Mouse (Mus musculus): Measurements from ENCODE around the gene Daam1. TPM values are rescaled to one million over a fixed set of nuclear protein-coding genes. Genes with fewer than 3 reads are reported as not detected.
A peak's percentile ranks its signal among the peaks of the same experiment; 100 is the strongest.

The Daam1 gene
- total RNA-seq, 2 experiments from 2014 or later: 12.3 to 14.6 TPM

DNA sequence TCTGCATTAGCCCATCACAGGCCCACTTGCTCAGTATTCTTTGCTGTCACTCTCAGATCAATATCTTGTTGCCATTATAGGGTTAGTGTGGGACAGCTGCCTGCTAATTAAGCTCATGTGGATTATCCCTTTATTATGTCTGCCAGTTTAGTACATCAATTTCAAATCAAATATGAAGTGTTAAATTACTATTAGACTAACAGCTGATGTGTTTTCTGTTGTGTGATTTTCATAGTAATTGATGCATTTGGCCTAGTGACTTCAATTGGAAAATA is 25.5 kb downstream of the Daam1 start:
- no peak for ATAC-seq (ENCODE audit: poor library complexity, severe bottlenecking)

DNA sequence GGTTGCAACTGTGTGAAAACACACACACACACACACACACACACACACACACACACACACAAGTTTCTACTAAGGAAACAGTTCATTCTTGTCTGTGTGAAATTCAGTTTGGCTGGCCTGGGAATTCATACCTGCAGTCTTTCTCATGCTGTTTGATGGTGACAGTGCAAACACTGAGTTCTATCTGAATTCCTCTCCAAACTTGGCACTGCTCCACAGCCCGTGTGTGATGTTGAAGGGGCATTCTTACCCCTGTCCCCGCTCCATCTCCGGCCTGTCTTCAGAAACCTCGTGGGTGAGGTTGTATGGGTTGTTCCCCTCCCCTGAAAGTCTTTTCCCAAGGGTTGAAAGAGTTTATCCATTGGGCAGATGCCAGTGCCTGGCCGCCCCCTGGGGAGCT is 28.2 kb downstream of the Daam1 start:
- no peak for ATAC-seq (ENCODE audit: poor library complexity, severe bottlenecking)

DNA sequence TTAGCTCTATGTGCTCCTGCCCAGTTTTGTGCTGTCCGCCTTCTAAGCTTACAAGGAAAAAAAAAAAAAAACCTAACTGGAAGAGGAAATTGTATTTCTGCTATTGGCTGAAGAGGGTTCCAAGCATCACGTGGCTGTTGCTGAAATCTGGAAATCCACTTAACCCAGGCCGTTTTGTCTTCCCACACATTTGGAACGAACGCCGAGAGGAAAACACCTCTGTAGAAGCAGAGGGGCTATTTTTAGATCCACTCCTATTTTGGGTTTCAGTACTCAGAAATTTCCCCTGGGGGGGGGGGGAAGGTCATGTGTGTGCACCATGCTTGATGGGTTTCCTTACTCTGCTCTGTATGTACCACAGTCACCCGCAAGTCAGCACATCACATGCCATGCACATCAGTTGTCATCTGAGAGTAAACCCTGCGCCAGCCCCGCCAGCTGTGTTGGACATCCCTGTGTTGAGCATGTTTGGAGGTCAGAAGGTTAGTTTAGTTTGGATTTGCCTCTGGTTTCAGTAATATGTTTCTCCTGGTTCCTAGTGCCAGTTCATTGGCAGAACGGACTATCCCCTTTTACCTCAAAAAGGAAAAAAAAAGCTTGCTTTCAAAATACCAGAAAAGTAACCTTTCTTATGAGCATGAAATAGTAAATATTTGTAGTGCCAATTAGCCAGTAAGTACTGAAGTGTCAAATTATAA is 33.1 kb downstream of the Daam1 start:
- no peak for ATAC-seq (ENCODE audit: poor library complexity, severe bottlenecking)

DNA sequence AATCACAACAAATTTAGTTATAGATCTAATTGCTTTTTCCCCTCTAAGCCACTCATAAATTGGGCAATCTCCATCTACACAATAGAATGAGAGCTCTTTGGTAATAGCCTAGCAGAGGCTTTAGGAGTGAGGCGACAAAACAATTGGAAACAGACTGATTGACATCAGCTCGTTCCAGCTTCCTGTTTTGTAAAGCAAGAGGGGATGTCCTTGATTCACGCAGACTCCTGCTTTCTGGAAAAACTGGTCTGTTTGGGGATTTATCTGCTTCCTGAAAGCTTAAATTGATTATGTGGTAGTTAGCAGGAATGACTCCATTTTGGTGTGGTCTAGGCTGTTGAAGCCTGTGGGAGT is 33.6 kb downstream of the Daam1 start:
- no peak for ATAC-seq (ENCODE audit: poor library complexity, severe bottlenecking)

DNA sequence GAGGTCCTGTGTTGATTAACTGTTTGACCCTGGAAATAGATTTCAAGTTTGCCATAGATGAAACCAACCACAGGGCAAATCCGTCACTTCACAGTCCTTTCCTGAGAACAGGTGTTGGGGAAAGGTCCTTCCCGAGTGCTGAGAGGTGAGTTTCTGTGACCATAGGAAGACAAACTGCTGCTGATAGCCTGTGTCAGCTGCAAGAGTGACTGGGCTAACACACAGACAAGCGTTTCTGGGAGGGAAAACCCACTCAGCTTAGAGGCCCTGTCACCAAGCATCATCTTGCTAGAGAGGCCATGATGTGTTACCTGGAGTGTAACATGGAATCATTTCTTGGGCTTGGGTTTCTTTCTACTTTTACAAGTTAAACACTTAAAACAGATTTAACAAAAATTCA is 35.1 kb downstream of the Daam1 start:
- no peak for ATAC-seq (ENCODE audit: poor library complexity, severe bottlenecking)

DNA sequence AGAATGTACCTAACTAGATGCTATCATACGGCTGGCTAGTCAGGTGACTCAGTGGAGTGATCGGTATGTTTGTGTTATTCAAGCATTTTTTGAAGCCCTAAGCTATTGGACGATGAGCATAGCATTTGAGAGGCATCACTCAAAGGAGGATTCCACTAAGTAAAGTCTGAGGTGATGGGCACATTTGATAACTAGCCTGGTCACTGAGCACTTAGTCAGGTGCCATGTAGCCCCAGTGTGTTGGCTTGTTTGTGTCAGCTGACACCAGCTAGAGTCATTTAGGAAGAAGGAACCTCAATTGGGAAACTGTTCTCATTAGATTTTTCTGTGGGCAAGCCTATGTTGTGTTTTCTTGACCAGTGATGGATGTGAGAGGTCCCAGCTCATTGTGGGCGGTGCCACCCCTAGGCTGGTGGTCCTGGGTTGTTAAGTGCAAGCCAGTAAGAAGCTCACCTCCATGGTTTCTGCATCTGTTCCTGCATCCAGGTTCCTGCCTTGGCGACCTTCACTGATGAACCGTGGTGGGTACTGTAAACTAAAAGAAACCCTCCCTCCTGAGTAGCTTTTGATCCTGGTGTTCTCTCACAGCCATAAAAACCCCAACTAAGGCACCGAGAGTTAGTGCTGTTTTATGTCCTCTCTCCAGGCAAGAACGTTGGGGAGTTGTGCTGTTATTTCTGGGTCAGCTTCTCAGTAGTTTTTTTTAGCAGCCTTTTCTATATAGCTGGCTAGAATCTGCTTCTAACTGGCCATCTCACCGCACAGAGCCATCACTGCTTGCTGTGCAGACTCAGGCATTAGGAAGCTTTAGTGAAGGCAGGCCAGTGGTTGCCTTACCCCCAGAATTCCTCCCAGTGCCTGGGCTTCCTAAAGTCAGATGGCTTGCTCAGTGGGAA is 36.7 kb downstream of the Daam1 start:
- no peak for ATAC-seq (ENCODE audit: poor library complexity, severe bottlenecking)

DNA sequence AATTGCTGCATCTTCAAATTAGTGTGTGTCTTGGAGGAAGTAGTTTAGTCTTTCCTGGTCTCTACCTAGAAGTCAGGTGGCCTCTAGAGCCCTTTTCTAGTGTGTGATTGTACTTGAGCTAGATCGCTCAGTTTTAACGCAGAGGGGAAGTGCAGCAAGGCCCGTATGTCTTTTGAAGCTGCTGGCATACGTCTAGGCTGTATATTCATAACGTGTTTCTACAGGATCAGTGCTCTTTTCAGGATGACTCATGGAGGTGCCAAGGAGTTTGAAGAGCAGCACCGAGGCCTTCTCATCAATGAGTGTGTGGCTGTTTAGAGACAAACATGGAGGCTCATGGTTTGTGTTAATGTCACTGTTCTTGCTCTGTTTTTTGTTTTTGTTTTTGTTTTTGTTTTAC is 39.8 kb downstream of the Daam1 start:
- no peak for ATAC-seq (ENCODE audit: poor library complexity, severe bottlenecking)

DNA sequence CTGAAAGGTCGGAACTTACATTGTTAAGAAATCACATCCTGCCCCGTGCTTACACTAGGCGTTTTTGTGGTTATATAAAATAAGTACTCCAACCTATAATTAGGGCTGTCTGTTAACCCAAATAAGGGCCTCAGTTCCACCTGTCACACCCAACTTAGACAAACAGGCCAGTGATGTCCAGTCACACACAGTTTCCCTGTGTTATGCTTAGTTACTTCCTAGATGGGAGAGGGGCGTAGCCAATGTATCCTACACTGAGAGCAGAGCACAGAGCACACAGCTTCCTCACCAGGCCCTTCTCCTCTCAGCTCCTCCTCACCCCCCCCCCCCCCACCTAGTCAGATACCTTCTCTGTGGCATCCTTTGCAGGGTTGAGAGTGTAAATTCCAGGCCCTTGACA is 41.5 kb downstream of the Daam1 start:
- peak; percentile 54 for ATAC-seq (ENCODE audit: poor library complexity, severe bottlenecking)

DNA sequence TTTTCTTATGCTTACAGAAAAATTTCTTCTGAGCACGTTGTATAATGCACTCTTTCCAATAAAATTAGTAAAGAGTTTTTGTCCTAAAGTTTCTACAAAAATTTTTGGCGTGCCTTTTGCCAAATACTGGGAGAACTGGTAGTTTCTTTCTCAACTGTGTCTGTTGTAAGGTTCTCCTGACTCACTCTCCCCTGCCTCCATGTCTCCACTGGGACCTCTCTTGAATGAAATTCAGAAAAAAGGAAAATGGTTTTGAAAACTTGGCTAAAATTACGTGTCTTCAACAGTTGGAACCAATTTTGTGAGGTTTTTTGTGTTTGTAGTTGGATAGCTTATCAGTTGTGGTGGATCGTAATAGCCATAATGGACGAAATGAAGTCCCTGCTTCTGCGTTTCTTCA is 43.7 kb downstream of the Daam1 start:
- ATAC-seq (ENCODE audit: poor library complexity, severe bottlenecking): no peak

DNA sequence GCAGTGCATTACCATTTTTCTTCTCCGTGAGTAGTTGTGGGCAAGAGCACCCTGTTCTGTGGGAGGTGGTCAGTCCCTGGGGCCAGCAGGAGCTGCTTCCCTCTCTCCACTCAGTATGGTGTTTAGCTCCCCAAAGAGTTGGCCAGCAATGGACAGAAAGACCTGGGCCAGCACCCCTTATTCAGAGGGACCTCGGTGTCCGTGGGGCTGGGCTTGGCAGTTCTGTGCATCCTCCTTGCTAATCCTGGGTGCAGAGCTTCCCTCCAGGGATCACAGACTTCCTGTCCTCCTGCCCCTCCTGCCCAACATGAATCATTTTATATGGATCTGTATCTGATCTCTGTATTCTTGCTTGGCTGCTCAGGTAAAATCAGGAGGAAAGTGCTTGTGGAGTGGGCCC is 44.1 kb downstream of the Daam1 start:
- ATAC-seq (ENCODE audit: poor library complexity, severe bottlenecking): no peak

DNA sequence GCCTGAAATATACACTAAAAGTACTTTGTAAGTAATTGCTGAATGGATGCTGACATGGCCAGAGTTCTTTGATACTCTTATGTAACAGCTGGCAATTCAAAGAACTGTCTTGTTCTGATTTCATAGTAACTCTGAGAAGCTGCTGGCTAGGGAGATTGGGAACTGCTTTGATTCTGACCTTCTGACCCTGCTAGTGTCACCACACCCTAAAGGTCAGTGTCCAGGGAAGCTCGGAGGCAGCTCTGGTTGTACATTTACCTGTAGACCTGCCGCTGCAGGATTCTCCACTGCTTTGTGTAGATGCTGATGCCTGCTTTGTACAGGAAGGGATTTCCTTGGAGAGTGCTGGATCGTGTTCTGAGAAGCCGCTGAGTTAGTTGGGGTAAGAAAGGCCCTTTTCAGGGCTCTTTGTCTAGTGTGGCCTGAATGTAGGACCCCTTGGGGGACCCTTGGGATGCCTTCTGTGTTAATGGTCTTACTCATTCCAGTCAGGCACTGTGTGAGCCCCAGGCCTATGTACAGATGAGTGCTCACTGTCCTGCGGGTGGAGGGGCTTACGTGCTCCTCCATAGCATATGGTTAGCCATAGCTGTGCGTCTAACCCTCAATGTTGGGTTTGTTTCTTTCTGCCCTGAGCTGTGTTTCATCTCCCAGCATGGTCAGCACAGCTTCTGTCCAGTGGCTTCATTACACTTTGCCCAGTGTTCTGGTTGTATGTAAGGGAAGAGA is 45.0 kb downstream of the Daam1 start:
- no peak for ATAC-seq (ENCODE audit: poor library complexity, severe bottlenecking)

DNA sequence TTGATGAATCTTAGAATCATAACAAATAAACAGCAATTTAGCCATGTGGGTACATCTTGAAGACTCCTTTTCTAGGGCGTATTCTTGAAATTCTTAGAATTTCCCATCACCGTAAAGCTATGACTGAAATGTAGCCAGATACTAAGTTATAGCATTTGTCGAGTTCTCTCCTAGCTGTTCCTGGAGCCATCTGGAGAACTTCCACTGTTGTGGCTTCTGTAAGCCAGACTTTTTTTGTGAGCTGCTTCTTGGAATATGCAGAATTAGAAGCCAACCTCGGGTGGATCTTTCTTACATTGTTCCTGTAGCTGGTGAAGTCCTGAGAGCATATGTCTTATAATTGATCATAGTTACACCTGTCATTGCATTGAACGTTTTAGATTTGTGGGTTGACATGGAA is 50.1 kb downstream of the Daam1 start:
- no peak for ATAC-seq (ENCODE audit: poor library complexity, severe bottlenecking)

DNA sequence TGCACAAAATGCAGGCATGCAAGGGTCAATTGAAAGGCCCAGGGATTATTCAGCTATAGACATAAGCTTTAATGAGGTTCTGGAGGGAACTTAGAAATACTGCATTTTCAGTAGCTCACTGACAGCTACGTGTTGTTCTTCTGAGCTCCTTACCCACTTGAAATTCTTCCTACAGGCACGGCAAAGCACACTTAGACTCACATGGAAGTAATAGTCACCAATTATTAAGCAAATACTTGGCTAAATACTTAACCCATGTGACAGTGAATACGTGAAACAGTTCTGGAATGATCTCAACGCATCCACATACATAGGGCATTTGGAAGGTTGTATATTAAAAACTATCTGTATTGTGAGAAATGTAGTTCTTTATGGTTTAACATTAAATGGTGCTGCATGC is 50.6 kb downstream of the Daam1 start:
- ATAC-seq (ENCODE audit: poor library complexity, severe bottlenecking): no peak

DNA sequence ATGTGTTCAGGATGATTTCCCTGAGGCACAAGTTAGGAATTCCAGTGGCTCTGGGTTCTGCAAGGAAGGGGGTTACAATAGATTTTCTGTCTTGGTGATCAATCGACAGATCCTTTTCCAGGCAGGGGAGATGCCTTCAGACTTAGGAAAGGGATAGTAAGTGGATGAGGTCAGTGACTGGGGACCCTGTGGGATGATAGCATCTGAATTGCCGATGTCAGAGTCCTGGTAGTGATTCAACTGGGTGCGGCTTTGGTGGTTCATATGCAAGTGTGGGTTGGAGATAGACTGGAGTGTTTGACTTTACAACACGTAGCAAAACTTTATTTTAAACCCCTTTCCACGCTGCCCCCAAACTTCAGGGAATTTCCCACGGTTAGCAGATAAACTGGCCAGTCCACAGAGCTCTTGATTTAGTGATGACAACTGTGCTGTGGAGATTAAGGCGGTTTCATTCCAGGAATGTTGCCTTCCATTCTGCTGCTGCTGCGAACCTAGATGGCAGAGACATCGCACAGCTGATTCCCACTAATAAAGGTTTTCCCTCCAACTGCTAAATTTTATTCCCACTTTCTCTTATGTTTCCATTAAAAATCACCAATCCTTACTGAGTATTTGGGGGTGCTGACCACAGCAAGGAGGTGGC is 52.3 kb downstream of the Daam1 start:
- no peak for ATAC-seq (ENCODE audit: poor library complexity, severe bottlenecking)

DNA sequence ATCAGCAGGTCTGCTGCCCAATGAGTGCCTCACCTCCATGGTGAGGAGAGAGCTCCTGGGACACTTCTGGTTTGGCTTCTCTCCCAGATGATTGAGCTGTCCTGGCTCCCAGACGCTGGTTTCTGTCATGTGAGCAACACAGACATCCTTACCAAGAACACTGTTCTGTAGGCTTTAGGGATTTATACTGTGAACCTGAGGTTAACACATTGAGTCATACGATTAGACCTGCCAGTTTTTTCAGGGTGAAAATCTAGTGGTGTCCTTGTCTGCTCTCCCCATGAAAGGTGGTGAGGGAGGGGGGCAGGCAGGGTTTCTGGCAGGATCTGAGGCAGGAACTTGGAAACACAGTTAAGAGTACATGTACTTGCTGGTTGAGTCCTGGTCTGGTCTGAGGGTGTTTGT is 54.3 kb downstream of the Daam1 start:
- no peak for ATAC-seq (ENCODE audit: poor library complexity, severe bottlenecking)

DNA sequence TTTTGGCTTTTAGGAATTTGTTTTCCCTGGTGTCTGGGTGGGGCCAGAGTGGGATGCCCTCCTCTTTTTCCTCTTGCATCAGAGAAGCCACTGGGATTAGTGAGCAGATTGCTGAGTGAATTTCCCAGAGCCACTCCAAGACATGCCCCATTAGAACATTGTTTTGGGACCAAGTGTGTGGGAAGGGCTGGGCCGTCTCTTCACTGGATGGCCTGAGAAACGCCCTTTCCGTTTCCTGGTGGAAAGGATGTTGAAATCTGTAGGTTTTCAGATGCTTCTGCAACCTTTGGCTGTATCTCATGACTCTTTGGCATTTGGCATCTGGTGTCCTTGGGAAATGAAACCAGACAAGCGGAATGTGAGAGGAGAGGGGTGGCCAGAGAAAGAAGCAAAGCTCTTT is 54.8 kb downstream of the Daam1 start:
- ATAC-seq (ENCODE audit: poor library complexity, severe bottlenecking): peak; percentile 76

DNA sequence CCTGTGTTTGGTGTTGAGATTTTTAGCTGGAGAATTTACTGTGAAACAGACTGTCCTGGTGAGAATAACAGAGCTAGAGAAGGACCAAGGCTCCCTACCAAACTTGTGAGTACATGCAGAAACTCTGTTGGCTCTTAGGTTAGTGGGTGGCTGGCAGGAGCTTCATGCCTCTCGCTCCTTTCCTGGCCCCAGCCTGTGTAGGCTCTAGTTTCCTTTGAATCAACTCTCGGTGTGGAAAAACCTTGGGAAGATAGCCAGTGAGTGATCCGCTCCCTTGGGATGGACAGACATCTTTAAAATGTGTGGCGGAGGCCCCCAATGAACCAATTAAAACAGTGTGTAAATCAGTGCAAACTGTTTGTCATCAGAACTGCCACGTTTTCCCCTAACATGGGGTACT is 55.5 kb downstream of the Daam1 start:
- ATAC-seq (ENCODE audit: poor library complexity, severe bottlenecking): no peak

DNA sequence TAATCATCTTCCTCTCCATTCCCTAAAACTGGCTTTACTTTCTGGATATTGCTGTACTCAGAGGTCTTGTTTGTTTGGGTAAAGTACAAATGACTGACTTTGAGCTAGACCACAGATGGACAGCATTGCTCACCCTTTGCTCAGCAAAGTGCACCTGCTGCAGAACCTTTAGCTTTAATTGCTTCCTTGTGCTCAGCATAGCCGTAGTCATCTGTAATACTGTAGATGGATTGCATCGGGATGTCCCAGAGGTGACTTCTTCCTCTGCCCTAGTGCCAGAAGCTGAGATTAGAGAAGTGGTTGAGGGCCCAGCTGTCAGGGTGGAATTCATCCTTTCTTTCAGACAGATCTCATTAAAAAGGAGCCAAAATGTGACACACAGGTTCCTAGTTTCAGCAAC is 56.1 kb downstream of the Daam1 start:
- ATAC-seq (ENCODE audit: poor library complexity, severe bottlenecking): peak; percentile 28

DNA sequence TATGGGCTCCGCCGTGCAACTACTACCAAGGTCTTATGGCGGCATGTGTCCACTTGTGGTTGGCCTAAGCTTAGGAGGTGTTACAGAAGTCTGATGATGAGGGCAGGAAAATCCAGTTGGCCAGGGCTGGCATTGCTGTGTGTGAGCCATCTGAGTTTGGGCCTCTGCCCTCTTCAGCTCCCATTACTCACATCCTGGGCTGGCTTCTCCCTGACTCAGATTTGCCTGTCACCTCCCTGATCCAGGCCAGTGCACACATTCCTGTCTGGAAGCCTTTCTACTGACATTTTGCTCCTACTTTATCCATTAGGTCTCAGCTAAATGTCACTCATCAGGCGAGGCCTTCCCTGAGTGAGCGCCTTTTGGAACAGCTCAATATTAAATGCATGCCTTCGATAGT is 57.5 kb downstream of the Daam1 start:
- ATAC-seq (ENCODE audit: poor library complexity, severe bottlenecking): no peak

DNA sequence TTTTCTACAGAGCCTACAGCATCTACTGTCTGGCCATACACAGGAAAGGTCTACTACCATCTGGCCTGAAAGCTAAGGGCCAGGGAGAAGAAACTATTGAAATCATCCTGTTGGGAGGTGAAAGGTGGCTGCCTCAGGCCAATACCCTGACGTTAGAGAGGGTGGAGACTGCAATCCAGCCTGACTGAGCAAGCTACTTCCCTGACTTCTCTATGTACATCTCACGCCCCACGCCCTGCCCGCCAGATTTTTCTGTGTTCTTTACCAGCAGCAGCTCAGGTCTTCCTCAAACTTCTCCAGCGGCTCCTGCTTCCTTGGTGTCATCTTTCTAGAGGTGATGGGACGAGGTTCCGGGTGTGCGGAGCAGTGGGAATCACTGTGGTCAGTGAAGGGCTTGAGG is 58.4 kb downstream of the Daam1 start:
- ATAC-seq (ENCODE audit: poor library complexity, severe bottlenecking): no peak

DNA sequence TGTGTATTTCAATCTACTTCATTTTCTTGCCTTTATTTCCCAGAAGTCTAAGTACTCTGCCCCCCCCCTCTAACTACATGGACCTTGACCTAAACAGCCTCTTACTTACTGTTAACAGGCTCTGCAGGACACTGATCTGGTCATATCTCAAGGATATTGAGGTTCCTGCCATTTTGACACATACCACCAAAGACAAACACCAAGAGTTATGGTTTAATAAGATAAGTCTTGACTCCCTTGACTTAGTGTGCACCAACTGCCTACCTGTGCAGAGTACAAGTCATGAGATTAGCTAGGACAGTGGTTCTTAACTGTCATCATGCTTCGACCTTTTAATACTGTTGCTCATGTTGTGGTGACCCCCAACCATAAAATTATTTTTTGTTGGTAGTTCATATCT is 59.4 kb downstream of the Daam1 start:
- no peak for ATAC-seq (ENCODE audit: poor library complexity, severe bottlenecking)

Data from megakaryocyte, adult 5-6 weeks (primary cell).